Mouse (Mus musculus) gastrocnemius, adult 8-10 months (tissue): ENCODE data around the gene Map3k3. TPM values are rescaled to one million over a fixed set of nuclear protein-coding genes. Genes with fewer than 3 reads are reported as not detected.
"Not testable (repeated sequence)": the region's sequence is repeated elsewhere in the genome, so short reads cannot be mapped to it uniquely, and the experiment has no call there.

ENCODE experiments used
- DNase-seq, 2 experiments: peaks; one replicate each; pipeline ENCODE4 v3.0.0; 2022; ENCODE audit warnings: low spot score in 2 of 2
- total RNA-seq, 4 experiments: library from RNA; stranded (reverse); gene quantifications; 2 replicates each; pipeline ENCODE4 v1.2.4; 2022

Gene Map3k3
- 10 to 100 TPM; 20.6 to 24.8 (median 22.5) TPM for total RNA-seq

DNA sequence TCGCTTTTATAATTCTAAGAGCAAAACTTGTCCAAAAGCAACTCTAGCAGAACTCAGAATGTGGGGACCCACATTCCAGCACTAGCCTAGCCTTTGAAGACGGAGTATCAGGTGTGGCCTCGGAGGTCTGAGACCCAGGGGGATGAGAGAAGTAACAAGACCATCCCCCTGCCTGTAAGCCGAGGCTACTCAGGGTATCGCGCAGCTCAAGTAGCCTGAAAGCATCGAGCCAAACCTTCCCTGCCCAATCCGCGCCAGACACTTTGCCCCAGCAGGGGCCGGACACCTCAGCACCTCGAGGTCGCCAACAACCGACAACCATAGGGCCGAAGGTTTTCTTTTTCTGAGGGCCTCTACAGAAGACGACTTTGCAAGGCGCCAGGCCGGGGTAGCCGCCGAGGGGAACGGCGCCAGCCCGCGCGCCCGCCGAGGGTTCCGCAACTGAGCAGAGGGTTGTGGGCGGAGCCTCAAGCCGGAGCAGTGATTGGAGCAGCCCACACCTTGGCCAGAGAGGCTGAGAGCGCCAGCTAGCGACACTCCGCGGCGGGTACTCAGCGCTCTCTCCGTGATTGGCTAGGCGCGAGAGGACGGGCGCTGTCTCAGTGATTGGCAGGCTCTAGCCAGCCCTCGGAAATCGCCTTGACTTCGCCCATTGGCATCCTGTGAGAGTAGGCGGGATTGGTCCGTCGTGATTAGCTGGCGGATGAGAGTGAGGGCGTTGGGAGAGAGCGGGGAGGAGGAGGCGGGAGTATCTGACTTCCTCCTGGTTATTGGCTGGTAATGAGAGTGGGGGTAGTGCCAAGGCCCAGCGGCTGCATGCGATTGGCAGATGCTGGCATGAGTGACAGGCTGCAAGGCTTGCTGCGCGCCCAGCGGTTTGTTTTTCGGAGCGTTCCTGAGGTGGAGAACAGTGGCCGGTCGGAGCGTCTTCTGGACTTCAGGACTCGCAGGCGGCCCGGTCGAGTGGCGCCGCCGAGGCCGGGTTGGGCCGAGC lies at the start of gene Map3k3:
Gene Map3k3, plus strand, starts transcription at position 906 of the 994 bp plus-strand sequence.
- peak; percentile 99 to 100 for DNase-seq

DNA sequence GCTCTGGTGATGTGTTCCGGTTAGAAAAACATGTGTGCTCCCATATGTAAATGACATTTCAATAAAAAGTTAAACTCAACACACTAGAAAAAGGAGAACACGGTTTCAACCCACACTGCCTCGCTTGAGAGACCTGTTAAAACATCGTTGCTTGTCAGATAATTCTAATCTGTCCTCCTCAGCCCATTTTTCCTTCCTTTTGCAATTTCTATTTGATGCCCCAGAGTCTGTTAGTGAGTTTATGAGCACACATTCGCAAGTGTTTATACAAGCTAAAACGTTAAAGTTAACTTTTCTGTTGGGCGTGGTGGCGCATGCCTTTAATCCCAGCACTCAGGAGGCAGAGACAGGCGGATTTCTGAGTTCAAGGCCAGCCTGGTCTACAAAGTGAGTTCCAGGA lies 49.4 kb upstream of the Map3k3 start:
- no peak for DNase-seq

DNA sequence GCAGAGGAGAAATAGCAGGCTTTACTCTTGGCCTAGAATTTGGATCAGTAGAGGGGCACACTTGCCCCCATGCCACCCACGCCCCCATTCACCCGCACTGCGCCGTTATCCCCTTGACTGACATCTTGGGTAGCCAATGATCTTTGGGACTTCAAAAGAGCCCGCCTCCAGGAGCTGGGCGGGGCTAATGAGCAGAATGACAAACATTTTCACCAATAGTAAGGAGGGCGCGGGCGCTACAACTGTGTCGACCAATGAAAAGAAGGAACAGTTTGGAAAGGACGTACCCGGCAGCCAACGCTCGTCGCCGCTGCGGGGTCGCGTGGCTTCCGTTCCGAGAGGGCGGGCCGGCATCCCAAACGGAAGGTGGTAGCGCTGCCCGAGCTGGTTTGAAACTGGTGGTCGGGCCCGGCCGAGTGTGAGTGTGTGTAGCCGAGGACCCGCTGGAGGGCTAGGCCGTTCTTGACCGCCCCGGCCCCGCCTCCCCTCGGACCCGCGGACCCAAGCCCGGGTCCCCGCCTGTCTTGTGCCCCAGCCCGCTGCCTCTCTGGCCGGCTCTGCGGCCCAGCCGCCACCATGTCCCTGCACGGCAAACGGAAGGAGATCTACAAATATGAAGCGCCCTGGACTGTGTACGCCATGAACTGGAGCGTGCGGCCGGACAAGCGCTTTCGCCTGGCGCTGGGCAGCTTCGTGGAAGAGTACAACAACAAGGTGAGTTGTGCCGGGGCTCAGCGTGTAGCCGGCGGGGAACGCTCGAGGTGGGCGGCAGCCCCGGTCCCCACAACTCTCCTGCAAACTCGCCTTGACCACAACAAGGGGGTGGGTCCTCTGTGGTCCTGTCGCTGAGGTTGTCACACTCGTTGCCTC lies 47.6 kb upstream of the Map3k3 start, which contains the start of gene Dcaf7:
Gene Dcaf7, plus strand, starts transcription at position 325 of the 870 bp plus-strand sequence.
- peak; percentile 96 for DNase-seq

DNA sequence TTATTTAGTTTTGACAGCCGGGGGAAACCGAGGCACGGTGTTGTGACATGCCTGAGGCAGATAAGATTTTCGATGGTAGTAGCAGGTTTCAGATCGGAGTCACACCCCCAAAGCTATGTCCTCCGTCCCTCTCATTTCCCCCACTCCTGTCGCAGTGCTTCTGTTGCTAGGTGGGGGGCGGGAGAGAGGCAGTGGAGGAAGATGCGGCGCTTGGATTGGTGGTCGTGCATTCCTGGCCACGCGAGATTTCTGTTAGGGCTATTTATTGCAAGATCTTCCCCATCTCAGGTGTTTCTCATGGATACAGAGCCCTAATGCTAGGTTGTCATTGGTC lies 47.0 kb upstream of the Map3k3 start:
- no peak for DNase-seq

DNA sequence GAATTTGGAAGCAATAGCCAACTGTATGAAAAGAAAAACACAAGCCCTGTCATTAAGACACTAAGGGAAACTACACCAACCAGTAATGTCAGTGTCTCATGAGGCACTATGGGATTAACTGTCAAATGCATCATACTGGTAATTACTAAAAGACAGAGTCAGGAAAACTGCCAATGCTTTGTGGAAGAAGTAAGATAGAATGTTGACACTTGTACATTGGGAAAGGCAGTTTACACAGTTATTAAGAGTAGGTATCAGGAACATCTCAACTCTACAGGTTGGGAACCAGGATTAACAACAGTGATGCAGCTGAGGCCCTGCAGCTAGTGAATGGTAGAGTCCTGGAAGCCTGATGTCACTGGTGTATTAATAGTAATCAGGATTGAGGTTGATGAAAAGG lies 40.1 kb upstream of the Map3k3 start:
- DNase-seq = no peak

DNA sequence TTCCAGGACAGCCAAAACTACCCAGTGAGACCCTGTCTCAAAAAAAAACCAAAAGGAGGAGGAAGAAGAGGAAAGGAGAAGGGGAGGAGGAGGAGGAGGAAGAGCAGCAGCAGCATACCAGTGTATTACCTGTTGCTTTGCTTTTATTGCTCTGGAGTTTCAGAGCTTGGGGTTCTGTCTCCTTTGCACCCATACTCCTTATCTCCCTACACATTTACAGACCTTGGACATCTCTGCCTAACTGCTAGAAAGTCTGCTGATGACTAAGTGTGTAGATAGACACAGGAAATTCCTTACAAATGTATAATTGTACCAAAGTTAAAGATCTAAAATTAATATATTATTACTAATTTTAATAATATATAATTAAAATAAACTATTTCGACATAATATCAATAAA lies 39.2 kb upstream of the Map3k3 start:
- DNase-seq = no peak

DNA sequence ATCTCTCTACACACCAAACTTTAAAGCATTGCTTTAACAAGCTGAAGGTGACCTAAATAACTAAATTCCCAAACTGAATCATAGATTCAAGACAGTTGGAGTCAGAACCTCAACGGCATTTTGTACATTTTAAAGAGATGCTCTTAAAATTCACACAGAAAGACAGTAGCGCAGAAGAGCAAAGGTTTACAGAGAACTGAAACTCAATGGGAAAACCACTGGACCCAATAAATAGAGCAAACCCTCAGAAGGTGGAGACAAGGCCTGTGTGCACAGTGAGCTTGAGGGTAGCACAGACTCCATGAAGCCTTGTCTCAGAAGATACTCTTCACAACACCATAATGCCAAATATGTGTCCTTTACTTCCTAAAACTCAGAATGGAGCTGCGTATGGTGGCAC lies 38.6 kb upstream of the Map3k3 start:
- no peak for DNase-seq

DNA sequence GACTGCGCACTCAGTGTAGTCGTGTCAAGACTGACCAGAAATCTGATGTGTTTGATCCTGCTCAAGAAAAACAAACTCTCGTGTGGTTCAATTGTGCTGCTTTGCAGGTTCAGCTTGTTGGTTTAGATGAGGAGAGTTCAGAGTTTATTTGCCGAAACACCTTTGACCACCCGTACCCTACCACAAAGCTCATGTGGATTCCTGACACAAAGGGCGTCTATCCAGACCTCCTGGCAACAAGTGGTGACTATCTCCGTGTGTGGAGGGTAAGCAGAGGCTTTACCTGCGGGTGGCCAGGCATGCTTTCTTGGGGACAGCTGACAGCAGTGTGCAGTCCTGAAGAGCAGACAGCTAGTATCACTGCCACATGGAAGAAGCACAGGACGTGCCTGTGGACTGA lies 37.8 kb upstream of the Map3k3 start:
- DNase-seq = no peak

DNA sequence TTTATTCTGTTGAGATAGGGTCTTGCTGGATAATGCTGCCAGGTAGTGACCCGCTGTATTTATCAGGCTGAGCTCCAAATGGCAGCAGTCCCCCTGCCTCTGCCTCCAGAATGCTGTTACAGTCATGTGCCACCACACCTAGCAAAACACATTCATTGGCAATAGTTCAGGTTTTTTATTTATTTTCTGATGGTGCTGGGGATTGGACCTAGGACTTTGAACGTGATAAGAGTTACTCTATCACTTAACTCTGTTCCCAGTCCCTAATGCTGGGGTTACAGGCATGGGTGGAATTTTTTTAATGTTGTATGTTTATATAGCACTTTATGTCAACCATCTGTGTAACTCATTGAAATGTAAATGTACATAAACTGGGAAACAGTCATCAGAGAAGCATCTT lies 30.5 kb upstream of the Map3k3 start:
- DNase-seq = no peak

DNA sequence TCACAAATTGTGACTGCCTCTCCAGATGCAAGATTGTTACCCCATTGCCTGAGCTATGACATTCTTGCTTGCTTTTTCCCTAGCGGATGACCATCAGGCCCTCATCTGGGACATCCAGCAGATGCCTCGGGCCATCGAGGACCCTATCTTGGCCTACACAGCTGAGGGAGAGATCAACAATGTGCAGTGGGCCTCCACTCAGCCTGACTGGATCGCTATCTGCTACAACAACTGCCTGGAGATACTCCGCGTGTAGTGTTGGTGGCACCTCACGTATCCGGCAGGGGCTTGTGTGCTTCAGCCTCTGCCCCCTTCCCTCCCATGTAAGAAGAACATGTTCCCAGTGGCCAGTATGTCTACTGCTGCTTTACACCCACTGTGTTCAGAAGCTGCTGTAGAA lies 29.8 kb upstream of the Map3k3 start:
- DNase-seq = no peak

DNA sequence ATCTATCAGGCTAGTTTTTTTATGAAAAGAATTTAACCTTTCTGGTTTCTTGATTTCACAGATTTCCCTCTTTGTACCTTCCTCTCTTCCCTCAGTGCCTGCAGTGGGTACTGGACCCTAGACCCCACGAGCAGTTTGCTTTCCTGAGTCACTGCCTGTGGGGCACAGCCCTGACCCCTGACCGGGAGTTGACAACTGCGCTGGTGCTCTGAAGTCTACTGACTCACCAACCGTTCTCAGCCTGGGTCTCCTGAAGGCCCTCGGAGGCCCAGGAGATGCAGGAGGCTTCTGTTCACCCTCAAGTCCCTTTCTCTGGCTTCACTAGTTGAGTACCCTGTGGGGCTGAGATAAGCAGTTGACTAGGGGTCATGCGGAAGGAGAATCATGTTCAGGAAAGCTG lies 29.1 kb upstream of the Map3k3 start:
- DNase-seq = no peak

DNA sequence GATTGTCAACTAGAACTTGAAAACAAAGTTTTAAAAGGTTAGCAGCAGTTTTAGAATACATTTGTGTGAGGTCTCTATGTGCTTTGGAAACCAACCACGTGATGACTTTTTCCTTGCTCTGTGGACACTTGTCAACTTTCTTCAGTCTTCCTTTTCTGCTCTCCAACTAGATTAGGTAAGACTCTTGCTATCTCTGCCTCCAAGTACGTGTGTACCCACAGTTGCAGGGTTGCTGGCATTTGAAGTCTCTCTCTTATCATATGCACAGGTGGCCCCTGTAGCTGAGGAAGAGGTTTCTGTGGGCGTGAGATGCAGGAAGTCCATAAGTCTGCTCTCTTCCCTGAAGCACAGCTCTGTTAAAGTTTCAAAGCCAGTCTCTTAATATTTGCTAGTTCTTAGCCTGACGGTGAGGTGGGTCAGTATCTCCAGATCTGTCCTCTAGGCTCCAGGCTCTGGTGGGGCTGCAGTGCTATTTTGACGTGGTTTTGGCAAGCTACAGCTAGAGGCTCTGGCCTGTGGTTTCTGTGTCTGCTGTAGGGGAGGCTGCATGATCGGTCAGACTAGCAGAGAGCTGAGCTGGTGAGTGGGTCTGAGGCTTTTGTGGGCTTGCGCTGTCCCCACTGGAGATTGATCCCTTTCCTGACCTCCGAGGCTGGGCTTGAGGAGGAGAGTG lies 27.5 kb upstream of the Map3k3 start:
- DNase-seq = no peak

DNA sequence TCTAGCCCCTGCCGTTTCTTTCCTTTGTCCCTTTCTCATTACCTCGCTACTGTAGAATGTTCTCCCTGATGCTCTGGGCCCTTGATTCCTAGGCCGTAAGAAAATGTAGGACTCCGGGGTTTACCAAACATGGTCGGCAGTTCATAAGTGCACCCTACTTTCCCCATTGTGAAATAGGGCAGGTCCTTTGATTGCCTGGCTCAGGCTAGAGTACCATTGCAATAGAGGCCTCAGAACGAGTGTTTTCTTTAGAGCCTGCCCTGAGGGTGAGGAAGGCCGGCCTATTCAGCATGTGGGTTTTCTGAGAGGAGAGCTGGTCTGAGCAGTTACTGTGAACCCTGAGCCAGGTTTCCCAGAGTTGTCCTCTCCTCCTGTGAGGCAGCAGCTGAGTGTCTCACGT lies 26.4 kb upstream of the Map3k3 start:
- DNase-seq = no peak

DNA sequence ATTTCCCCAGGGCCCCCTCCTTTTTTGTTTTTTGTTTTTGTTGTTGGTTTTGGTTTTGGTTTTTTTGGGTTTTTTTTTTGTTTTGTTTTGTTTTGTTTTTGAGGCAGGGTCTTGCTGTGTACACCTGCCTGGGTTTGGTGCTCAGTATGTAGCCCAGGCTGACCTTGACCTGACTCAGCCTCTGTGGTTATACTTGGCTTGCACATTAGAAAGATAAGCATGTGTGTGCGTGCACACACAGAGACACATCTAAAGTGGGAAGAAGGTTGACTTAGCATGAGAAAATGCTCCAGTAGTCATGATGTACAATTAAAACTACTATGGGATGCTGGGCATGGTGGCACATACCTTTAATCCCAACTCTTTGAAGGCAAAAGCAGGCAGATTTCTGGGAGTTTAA lies 23.9 kb upstream of the Map3k3 start:
- no peak for DNase-seq

DNA sequence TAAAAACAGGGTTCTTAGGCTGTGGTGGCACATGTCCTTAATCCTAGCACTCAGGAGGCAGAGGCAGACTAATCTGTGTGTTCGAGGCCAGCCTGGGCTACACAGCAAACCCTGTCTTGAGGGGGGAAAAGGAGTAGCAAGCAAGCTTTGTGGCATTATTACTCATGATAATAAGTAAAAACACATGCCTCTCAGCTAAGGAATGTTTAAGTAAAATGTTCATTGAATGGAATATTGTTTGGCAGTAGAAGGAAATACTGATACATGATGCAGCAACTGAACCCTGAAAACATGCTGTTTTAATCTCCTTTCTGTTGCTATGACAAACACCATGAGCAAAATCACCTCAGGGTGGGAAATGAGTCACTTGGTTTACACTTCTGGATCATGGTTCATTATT lies 23.1 kb upstream of the Map3k3 start:
- DNase-seq = no peak

DNA sequence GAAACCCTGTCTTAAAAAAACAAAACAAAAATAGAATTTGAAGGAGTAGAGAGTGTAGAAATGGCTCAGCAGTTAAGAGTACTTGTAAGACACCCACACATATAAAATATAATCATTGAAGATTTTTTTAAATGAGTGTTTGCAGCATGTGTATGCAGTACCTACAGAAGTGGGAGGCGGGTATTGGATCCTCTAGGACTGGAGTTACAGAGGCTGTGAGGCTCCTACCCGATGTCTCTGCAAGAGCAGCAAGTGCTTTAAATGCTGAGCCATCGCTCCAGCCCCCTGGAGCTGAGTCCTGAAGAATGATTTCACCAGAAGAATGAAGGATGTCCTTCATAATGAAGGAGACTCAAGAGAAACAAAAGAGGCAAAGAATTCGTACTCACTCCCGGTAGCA lies 20.7 kb upstream of the Map3k3 start:
- no peak for DNase-seq

DNA sequence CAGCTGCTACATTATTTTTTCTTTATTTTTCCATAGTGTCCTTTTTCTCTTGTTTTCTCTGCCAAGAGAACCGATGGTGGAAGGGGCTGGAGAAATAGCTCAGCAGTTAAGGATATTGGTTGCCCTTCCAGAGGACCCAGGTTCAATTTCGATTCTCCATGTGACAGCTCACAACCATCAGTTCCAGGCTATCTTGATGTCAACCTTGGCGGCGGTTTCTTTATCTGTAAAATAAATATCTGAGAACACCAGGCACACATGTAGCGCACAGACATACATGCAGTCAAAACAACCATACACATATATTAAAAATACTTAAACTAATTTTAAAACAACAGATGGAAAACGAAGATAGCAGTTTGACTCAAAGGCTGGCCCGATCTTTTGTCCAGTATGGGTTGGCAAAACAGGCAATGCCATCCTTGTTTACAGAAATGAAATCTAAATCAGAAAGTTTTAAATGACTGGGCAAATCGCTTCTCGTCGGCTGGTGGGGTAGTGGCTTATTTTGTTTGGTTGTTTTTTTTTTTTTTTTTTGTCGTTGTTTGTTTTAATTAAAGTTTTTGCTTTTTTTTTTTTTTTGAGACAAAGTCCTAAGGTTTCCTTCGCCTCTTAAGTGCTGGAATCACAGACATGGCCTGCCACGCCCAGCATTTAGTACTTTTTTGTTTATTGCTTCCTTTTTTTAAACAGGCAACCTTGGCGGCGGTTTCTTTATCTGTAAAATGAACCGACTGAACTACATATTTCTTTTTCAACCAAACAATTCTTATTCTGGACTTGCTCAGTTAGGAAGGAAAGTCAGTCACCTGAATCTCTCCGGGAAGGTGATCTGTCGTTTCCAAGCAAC lies 19.1 kb upstream of the Map3k3 start:
- DNase-seq = no peak

DNA sequence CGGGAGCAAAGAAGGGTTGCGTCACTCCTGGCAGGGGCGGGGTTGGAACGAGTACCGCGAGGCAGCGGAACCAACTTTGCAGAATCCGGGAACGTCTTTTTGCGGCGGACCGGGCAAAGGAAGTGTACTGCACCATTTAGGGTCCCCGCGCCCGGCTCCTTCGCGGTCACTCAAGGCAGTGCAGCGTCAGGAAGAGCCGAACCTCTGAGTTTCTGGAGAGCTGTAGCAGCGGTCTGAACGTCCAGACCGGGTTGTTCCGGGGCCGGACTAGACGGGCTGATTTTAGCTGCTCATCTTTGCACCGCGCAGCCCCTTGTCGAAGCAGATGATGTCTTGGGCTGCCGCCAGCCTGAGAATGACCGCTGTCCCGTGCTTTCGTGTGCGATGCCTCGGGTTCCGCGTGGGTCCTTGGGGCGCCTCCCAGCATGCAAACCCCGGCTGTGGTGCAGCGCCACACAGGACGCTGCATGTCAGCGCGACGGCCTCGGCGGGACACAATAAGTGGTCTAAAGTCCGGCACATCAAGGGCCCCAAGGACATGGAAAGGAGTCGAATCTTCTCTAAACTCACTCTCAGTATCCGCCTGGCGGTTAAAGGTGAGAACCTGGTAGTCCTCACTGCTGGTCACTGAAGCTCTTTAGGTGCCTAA lies 18.4 kb upstream of the Map3k3 start, which contains the start of gene Taco1:
Gene Taco1, plus strand, starts transcription at position 139 of the 649 bp plus-strand sequence.
- DNase-seq = peak; percentile 90 to 92

DNA sequence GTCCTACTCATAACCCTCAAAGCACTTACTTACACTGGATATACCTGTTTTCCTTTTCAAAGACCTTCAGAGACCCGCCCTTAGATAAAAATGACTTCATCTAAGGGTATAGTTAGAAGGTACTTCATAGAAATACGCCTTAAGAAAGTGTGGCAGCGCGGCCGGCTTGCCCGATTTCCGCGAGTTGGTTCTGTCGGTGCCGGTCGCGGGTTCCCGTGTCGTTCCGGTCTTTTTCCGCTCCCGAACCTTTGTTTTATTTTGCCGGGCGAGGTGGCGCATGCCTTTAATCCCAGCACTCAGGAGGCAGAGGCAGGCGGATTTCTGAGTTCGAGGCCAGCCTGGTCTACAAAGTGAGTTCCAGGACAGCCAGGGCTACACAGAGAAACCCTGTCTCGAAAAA lies 17.8 kb upstream of the Map3k3 start:
- DNase-seq = not testable (repeated sequence)

DNA sequence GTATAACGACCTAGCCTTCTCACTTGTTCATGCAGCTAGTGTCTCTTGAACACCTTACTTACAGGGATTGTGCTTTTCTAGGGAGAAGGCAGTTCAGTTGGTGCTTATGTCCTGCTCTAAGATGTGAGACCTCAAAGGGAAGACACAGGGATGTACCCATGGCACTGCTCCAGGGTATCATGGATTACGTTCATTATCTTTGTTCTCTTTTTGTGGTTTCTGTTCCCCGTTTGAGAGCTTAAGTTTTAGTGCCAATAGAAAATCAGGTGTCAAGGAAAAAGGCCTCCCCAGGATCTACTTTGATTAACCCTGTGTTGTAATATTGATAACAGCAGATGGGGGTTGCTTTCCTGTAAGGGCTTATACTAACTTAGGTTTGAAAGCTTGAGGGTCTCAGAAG lies 10.6 kb upstream of the Map3k3 start:
- no peak for DNase-seq
